7 mouse cellular contexts compared by ENCODE assay signal in the genomic region with DNA sequence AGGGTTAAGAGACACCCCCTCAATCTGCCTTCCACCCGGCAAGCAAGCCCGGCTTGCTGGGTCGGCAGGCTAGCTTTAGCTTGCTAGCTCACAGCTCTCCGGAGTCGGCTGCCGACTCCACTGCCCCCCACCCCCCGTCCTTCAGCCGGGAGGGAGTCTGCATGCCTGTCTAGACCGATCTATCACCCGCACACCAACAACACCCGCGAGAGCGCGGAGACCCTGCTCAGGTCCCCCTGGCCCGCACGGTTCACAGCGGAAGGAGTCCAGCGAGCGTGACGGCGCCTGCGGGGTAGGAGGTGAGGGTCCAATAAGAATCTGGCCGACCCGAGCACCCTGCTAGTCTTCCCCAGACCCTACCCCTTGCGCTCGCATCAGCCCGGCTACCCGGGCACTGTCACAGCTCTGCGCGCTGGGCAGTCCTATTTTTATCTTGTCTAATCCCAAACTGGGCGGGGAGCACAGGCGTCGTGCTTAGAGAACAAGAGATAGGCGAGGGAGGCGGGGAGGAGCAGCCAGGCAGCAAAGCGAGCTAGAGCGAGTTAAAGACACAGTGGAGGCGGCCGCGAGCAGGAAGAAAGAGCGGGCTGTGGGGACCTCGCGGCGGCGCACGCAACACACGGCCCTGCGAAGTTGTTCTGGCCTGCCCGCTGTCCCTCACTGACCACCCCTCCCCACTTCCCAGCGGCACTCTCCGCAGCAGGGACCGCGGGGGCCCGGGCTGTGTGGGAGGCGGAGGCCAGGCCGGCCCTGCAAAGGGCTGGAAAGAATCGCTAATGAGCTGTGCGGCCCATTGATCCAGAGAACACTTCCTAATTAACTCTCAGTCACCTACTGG.
A peak's percentile ranks its signal among the peaks of the same experiment; 100 is the strongest.
DNase-seq lines count a peak whose midpoint lies in the region; ATAC-seq lines count a peak whose summit lies in the region.

No protein-coding gene starts in this region.

- H3K9me3 ChIP-seq in hindbrain, embryonic 14.5 days (ENCODE audit: control insufficient read depth, low read length): no peaks in the 10 kb centered on the region

- H3K4me2 ChIP-seq in hindbrain, embryonic 14.5 days (replicated peaks): peak overlapping the region; percentile 62

- DNase-seq in adrenal gland, adult 18-20 months (ENCODE audit: low spot score in 2 of 2): peak; percentile 44 to 46
- DNase-seq in cerebellum, adult 9-11 months: peak; percentile 68
- DNase-seq in hindbrain, embryonic 14.5 days (ENCODE audit: low spot score): peak; percentile 50
- DNase-seq in left cerebral cortex, postnatal 36 days (ENCODE audit: low spot score in 2 of 2): peak; percentile 59 to 69
- peak; percentile 56 for DNase-seq in skeletal muscle tissue, adult 2 months (ENCODE audit: low read depth, low spot score)

- H3K4me3 ChIP-seq in hindbrain, embryonic 14.5 days (replicated peaks; ENCODE audit: low read length): peak overlapping the region; percentile 62

- ATAC-seq in frontal cortex, adult (ENCODE audit: low TSS enrichment): peak; percentile 79
- peak; percentile 49 for ATAC-seq in hindbrain, embryonic 14.5 days (ENCODE audit: low FRiP score)
- peak; percentile 22 for ATAC-seq in megakaryocyte, adult 5-6 weeks (ENCODE audit: poor library complexity, severe bottlenecking)

- peak overlapping the region; percentile 93 for H3K27ac ChIP-seq in hindbrain, embryonic 14.5 days

- H3K4me1 ChIP-seq in hindbrain, embryonic 14.5 days (replicated peaks; ENCODE audit: control insufficient read depth, insufficient read depth, low read length): peaks cover 27% of the 10 kb centered on the region

- H3K27me3 ChIP-seq in hindbrain, embryonic 14.5 days (ENCODE audit: control insufficient read depth, insufficient read depth, low read length): peaks cover 73% of the 10 kb centered on the region

- H3K9ac ChIP-seq in hindbrain, embryonic 14.5 days: peak overlapping the region; percentile 80

- WGBS in hindbrain, embryonic 14.5 days: 4% methylated on average over 56 of the region's 58 CpGs

- no peaks in the 10 kb centered on the region for H3K36me3 ChIP-seq in hindbrain, embryonic 14.5 days (replicated peaks; ENCODE audit: control insufficient read depth, insufficient read depth)

- intact Hi-C loops in left cerebral cortex, postnatal 36 days (cut with DNase I): loop anchor here (5.0 kb wide), 1 partner anchor 275 kb away; no protein-coding TSS in a partner anchor

Comparison
In these comparisons a context has a peak if more than half of its experiments do, and no peak if none do; other contexts are left out.
1. Peak in every context shown above with its lines: DNase-seq, ATAC-seq, H3K4me3 ChIP-seq and H3K27ac ChIP-seq.
2. ATAC-seq: peak in every context shown above with its lines; median percentile 79 in frontal cortex, adult; 49 in hindbrain, embryonic 14.5 days; 22 in megakaryocyte, adult 5-6 weeks.